Mouse (Mus musculus): ENCODE results near the gene Ndufb4. TPM values are rescaled to one million over a fixed set of nuclear protein-coding genes. Genes with fewer than 3 reads are reported as not detected.
"Not testable (repeated sequence)": the region's sequence is repeated elsewhere in the genome, so short reads cannot be mapped to it uniquely, and the experiment has no call there.

Gene Ndufb4
- polyA plus RNA-seq, 1 experiment: 52.4 TPM

DNA sequence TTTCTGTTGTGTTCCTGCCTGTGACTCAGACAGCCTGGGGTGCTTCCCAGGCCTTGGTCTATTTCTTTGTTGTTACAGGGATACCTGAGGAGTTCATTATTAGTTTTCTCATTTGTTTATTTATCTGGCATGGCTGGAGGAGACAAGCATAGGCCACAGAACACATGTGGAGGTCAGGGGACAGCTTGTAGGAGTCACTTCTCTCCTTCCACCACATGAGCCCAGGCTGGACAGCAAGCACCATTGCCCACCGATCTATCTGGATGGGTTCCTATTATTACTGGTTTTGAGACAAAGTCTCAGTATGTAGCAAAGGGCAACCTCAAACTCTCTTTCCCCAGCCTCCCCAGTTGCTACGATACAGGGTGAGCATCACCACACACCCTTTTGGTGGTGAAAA, 26.0 kb upstream of the Ndufb4 start:
- no peak for DNase-seq (ENCODE audit: low spot score)

DNA sequence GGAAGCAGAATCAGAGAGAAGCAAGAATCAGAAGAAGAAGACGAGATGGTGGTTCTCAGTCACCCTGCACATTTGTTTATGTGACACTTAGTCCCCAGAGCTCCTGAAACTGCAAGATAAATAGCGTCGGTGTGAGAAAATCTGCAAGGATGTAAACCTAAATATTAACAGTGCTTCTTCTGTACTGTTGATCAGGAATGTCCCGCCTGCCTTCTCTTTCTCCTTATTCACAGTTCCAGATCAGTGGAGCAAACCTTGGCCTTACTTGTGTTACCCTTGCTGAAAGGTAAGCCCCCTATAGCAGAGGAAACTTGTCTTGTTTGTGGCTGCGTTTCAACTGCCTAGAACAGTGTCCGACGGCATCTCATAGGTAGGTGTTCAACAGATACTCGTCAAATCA, 23.3 kb upstream of the Ndufb4 start:
- no peak for DNase-seq (ENCODE audit: low spot score)

DNA sequence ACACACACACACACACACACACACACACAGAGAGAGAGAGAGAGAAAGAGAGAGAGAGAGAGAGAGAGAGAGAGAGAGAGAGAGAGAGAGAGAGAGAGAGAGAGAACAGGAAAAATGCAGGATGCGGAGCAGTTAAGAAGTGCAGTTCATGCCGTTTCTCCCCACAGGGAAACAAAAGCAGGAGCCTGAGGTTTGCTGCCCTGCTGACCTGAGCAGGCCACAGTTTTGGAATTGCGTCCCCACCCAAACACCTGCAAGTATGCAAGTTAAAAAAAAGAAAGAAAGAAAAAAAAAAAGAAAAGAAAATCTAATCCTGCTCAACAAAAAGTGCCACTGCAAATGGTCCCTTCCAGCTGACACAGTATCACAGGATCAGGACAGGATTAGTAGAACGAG, 22.4 kb upstream of the Ndufb4 start:
- no peak for DNase-seq (ENCODE audit: low spot score)

DNA sequence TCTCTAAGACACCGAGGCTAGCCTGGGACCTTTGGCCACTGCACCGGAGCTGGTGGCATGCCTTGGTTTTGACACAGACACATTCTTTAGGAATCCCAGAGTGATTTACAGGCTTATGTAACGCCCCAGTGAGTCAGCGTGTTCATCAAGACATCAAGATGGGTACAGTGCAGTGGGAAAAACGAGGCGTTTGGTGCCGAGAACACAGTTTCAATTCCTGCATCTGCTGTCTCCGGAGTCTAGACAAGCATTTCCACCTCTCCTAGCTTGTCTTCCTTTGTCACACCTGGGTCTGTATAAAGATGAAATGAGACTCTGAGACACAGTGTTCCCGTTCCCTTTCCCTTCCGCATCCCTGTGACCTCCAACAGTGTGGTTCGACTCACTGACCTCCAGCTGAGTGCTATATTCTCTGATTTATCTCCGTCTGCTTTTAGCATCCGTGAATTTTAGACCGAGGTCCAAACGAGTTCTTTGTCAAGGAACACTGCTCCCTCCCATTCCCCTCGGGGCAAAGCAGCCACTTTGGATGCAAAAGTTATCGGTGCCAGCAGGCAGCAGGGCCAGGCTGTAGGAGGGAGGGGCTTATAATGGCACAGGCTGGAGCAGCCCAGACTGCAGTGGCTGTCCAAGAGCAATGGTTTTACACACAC, 21.9 kb upstream of the Ndufb4 start:
- no peak for DNase-seq (ENCODE audit: low spot score)

DNA sequence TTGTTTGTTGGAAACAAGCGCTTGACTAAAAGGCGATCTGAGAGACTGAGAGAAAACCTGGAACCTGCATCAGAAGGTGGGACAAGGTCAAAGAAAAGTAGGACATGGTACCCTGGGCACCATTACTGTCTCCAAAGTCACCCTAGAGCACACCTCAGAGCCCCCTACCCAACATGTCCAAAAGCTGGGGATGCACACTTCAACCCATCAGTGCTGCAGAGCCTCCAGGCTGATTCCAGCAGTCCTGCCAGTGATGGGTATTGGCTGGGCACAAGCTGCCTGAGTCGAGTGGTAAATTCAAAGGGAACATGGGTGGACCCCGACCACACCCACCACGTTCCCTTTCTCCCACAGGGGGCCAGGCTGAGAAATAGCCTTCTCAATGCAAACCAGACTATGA, 21.1 kb upstream of the Ndufb4 start:
- no peak for DNase-seq (ENCODE audit: low spot score)

DNA sequence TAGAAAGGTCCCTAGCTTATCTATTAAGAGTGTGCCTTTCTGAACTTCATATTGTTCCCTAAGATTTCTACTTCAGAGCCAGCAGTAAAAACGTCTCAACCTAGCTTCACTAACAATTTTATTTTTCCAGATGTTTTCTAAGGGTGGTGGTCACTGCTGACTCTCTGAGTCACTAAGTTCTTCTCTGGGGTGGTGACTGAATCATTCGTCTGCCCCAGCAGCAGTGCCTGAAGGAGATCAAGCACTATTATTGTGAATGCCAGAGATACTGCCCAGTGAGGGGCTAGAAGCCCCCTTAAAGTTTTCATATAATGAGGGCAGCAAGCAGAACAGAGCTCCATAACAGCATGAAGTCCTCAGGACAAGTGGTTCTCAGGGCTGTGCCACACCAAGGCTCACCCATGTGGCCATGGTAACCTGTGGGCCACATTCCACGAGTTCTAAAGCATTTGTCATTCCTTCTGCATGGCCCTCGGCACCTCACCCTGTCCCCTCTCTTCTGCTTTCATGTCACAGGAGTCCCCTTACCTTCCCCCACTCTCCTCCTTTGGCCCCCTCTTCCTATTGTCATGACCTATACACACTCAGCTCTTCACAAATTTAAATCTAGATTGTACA, 16.5 kb upstream of the Ndufb4 start:
- DNase-seq (ENCODE audit: low spot score): no peak

DNA sequence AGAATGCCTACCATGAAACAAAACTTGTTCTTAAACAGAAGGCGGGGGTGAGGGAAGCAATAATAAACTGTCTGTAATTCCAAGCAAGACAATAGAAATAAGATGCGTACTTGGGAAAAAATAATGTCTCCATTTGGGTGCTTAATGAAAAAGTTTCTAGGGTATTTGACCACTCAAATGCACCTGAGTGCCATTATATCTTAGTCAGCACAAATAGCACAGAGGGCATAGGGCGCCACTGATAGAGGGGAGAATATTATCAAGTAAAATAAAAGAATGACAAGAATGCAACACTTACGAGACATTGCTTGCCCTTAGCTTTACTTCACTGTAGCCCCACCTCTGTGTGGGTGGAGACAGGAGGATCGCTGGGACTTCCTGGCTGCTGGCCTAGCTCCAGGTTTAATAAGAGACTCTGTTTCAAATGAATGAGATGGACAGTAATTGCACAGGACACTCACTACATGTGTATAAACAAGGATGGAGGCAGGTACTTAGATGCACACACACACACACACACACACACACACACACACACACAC, 11.2 kb upstream of the Ndufb4 start:
- DNase-seq (ENCODE audit: low spot score): no peak

DNA sequence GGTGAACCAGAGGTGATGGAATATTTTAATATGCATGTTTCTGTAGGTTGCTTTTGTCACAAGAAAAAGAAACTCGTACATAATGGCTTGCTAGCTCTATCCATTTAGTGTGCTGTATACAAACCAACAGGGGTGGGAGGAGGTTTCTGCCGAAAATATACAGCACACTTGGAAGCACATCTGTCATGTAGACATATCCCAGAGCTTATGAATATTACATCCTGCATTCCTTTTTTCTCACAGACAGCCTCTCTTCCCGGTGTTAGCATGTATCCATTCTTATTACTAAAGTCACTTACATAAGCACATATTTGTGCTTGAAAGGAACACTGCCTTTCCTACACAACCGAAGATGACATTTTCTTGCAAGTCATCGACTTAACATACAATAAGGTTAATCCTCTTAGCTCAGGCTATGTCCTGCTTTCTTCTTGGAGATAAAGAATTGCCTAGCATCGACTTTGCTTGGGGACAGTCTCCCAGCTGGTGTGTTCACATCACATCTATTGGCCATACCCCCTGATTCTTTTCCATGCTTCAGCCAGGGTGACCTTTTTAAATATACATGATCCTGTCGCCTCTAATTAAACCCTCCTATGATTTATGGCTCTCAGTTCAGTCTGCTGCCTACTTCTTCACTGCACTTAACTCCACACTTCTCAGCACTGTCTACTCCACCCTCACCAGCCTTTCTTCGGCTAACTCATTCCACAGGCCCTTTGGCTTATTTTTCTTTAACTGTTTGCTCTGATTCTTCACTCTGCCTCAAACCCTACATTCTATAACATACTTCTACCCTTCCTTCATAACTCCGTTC, 9.6 kb upstream of the Ndufb4 start:
- no peak for DNase-seq (ENCODE audit: low spot score)

DNA sequence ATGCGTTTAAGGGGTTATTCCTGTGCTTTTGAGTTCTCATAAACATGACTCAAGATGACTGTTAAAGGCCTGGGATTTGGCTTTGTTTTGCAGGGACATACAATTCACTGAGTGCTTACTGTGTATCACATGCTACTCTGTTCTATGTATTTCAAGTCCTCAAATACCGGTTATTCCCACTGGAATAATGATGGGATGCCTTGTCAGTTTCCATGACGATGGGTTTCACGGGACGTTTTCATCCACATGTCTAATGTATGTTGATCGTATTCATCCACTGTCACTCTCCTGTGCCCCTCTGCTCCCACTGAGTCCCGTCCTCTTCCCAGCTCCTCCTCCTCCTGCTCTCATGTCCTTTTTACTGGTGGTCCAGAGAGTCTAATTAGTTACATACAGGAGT, 2.5 kb upstream of the Ndufb4 start:
- DNase-seq (ENCODE audit: low spot score): no peak

DNA sequence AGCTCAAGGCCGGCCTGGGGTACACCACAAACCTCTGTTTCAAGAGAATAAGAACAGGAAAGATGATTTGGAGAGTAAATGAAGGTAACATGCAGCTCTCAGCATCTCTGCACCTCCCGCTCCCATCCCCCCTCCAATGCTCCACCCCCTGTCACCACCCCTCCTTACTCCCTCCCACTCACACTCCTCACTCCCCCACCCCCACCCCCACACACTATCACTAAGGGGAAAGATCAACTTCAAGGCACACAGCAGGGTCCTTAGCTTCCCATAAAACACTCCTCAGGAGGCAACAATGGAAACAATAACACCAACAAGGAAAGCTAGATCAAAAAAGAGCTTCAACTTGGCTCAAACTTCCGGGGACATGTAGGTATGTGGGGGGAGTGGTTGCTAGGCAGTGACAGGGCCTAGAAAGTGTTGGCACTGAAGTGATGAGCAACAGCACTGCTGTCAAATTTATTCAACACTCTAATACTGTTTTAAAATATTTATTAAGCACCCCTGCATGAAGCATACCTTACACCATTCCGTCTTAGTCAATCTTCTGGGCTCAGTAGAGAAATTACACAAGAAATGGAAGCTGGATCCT, 1.6 kb upstream of the Ndufb4 start:
- DNase-seq (ENCODE audit: low spot score): no peak

DNA sequence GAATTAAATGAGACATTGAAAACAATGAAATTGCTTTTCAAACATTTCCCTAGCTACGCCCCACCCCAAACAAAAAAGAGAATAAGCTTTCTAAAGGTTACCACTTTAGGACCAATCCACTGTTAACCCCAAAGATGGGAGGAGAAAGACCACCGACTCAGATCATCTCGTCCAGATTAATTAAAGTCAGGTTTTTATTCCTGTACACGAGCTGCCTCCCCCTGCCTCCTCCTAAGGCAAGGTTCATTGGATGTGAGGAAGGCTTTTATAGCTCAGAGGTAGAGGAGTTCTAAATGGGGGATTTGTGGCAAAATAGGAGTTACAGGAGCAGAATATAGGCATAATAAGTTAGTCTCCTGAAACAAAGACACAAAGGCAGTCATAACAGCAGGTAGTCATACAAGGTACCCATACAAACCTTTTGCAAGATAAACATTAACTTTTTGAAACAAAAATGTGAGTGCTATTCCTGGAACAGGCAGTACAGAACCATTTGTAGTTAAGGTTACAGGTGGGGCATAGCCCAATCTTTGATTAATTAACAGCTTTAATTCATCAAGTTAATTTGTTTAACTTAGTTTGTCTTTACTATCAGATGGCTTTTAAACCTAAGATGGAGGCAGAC, 690 bp upstream of the Ndufb4 start:
- DNase-seq (ENCODE audit: low spot score): no peak

DNA sequence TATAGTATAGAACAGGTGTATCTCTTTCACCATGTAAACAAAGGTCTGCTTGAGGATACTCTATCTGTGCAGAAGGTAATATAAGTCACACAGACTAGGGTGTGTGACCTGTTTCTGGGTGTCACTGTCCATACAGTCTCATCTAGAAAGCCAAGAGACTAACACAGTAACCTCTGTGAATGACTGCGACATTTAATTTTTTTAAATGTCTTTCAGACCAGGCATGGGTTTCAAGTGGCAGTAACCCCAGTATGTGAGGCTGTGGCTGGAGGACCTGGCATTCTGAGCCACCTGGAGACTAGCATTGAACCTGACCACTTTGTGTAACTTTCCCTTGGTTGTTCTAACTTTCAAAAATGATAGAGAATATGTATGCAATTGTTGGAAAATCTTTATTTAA, 1.2 kb downstream of the Ndufb4 start:
- DNase-seq (ENCODE audit: low spot score): no peak

DNA sequence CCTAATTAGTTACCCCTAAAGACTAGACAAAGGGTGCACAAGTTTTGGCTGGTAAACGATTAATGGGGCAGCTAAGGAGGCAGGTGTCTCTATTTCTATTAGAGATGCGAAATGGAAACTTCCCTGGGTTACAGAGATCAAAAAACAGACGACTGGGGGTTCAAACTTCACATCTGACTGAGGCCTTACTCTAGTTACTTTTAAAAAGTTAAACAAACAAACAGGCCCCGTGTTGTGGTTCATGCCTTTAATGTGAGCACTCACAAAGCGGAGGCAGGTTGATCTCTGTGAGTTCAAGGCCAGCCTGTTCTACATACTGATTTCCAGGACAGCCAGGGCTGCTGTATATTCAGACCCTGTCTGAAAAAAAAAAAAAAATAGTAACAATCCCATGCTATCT, 1.6 kb downstream of the Ndufb4 start:
- DNase-seq (ENCODE audit: low spot score): no peak

DNA sequence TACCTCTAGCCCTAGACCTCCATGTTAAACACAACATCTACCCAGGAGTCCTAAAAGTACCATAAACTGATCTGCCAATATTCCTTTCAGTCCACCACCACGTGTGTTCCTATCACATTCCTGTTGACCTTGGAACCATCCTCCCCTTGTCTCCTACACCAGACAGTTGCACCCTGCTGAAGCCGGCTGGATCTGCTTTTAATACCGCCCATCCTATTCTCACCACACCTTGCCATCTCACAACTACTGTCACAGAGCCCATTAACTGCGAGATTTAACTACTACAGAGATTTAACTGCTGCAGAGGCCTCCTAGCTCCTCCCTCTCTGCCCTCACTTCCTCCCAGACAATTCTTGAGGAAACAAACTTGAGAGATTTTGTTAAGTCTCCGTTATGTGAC, 2.8 kb downstream of the Ndufb4 start:
- DNase-seq (ENCODE audit: low spot score): no peak

DNA sequence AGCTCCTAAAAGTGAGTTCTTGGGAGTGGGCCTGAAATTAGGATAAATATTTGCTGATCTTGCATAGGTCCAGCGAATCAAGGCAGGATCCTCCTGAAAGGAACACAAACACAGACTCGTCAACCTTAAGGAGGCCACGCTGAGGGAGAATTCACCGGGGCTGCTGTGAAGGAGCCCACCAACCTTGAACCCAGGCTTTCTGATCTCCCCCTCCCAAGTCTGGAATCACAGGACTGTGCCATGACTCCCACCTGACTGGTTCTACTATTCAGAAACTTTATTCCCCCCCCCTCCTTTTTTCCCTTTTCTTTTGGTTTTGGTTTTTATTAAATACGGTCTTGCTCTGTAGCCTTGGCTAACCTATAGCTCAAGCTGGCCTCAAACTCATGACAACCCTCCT, 5.2 kb downstream of the Ndufb4 start:
- no peak for DNase-seq (ENCODE audit: low spot score)

DNA sequence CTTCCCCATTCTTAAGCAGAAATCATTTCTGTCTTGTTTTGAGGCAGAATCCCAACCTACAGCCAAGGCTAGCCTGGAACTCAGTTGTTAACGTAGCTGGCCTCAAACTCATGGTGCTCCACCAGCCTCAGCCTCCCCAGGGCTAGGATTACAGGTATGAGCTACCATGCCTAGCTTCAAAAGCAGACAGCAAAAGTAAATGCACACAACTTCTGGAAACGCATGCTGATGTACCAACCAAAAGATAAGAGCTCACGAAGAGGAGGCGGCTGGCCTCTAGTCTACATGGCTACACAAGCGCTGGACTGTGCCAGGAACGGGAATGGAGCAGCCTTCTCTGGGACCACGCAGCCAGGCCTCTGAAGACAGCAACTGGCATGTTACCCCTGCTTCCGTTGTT, 6.3 kb downstream of the Ndufb4 start:
- no peak for DNase-seq (ENCODE audit: low spot score)

DNA sequence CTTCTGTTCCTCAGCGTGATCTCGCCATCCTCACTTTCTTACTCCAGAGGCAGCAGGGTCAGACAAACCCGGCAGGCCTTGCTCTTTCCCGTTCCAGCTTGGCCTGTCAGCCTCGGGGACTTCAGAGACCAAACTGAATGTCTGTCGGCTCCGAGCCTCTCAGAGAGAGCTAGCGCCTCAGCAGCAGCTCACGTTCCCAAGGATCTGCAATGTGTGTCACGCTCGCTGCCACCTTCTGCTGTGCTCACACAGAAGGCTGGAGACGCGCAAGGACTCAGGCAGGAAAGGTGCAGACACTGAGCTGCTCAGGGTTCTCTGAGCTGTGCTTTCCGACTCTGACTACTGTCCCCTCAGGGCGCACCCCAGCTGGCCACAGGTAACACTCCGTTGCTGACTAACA, 7.2 kb downstream of the Ndufb4 start:
- no peak for DNase-seq (ENCODE audit: low spot score)

DNA sequence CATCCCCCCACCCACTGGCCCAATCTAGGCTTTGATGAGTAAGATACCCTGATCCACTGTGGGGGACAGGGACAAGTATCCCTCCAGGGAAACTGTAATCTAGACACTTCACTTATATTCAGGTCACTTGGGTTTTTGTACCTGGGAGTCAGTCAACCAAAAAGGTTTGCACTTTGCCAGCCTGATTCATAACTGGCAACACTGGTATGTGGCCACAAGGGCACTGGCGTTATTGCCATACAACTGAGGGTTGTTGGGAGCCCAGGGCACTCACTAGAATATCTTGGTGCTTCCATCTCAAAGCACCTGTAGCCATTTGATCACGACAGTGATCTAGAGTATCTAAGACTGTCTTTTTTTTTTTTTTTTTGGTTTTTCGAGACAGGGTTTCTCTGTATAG, 8.5 kb downstream of the Ndufb4 start:
- DNase-seq (ENCODE audit: low spot score): no peak

DNA sequence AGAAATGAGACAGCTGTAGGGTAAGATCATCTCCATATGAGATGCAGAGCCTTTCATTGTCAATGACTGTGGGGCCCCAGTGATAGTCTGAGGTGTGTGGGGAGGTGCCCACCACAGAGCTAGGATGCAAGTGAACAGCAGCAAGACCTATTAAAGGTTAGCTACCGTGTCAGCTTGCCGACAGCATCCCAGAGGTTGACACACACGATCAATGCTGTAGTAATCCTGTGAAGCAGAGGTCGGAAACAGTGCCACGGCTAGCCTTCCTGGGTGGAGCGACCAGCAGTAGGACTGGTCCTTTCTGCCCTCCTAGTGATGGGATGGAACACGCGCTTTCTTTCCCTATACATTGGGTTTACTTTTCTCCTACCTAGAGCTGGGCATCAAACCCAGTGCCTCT, 9.0 kb downstream of the Ndufb4 start:
- no peak for DNase-seq (ENCODE audit: low spot score)

DNA sequence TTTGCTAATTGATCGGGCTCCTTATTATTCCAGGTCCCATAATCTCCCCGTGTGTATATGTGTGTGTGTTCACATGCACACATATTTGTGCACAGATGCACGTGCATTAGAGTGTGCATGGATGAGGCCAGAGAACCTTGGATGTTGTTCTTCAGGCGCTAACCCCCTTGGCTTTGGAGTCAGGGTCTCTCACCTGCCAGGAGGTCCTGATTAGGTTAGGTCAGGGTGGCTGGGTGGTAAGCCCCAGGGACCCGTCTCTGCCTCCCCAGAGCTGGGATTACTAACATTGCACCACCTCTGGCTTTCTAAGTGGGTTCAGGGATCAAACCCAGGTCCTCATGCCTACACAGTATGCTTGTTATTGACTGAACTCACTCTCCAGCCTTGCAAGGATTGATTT, 9.8 kb downstream of the Ndufb4 start:
- DNase-seq (ENCODE audit: low spot score): no peak

DNA sequence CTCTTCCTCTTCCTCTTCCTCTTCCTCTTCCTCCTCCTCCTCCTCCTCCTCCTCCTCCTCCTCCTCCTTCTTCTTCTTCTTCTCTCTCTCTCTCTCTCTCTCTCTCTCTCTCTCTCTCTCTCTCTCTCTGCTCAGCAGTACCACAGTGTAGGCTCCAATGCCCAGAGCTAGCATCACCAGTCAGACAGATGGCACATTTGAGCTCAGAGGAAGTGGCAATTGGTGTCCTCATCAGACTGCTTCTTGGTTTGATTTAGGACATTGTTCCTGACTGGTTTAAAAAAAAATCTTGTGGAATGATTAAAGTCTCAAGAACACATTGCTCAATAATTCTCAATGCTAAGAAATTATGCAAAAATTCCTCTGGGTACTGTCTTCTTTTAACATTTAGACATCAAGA, 13.7 kb downstream of the Ndufb4 start:
- DNase-seq (ENCODE audit: low spot score): not testable (repeated sequence)

DNA sequence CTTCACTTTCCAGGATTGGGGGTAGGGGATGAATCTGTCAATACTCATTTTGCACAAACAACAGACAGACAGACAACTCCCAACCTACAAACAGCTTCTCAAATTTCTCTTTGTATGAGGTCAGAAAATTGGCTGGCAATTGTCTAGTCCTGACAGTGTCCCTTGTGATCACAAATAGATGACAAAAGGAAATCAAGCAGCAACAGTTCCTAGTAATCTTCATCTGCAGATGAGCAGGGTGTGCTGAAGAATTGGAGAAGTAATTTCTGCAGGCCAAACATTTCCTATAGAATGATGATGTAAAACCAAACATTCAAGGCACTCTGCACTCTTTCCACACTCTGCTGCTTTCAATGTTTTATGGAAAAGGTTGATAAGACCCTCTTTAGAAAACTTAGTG, 16.5 kb downstream of the Ndufb4 start:
- DNase-seq (ENCODE audit: low spot score): no peak
